Mouse (Mus musculus) midbrain, embryonic 12.5 days (tissue): ENCODE results near the gene Ktn1. TPM values are rescaled to one million over a fixed set of nuclear protein-coding genes. Genes with fewer than 3 reads are reported as not detected.

ENCODE experiments used
- ATAC-seq: fragments of 200-750 bp; cut with Nextera tagmentation; 2 replicates; pipeline ENCODE4 v1.8.0; 2017; ENCODE audit warnings: low read depth, moderate TSS enrichment, moderate library complexity; ENCODE audit not compliant: low FRiP score
- H3K27ac ChIP-seq: fragments of 300-500 bp; sonication (generic); replicated peaks from 2 replicates; pipeline ENCODE4 v1.5.1; 2016; ENCODE audit warnings: mild to moderate bottlenecking
- H3K27me3 ChIP-seq: fragments of 300-500 bp; sonication (generic); 2 replicates; pipeline ENCODE4 v1.6.1; 2016; ENCODE audit warnings: mild to moderate bottlenecking
- H3K36me3 ChIP-seq: fragments of 300-500 bp; sonication (generic); 2 replicates; pipeline ENCODE4 v1.6.1; 2016
- H3K4me1 ChIP-seq: fragments of 300-500 bp; sonication (generic); 2 replicates; pipeline ENCODE4 v1.6.1; 2016
- H3K4me2 ChIP-seq: fragments of 300-500 bp; sonication (generic); replicated peaks from 2 replicates; pipeline ENCODE4 v1.6.1; 2016; ENCODE audit warnings: mild to moderate bottlenecking, moderate library complexity
- H3K4me3 ChIP-seq: fragments of 300-500 bp; sonication (generic); 2 replicates; pipeline ENCODE4 v1.5.1; 2016; ENCODE audit warnings: mild to moderate bottlenecking
- H3K9ac ChIP-seq: fragments of 300-500 bp; sonication (generic); replicated peaks from 2 replicates; pipeline ENCODE4 v1.6.1; 2016; ENCODE audit warnings: mild to moderate bottlenecking, moderate library complexity
- H3K9me3 ChIP-seq: fragments of 300-500 bp; sonication (generic); 2 replicates; pipeline ENCODE4 v1.6.1; 2016; ENCODE audit warnings: mild to moderate bottlenecking
- WGBS: fragments of 180-500 bp; shearing (Covaris S2); methylation state at CpG from one replicate; pipeline ENCODE4 v1.1.7; 2016; 5-methylcytosine and 5-hydroxymethylcytosine counted together
- polyA plus RNA-seq: library from polyadenylated mRNA; unstranded; fragments of >200 nt; fragmentation: Nextera tagmentation; extraction: Ambion mirVana; gene quantifications from 2 replicates; pipeline ENCODE4 v1.2.1, GENCODE M21; 2016

The Ktn1 gene
- polyA plus RNA-seq, 1 experiment from 2014 or later, result 93.2 TPM

DNA sequence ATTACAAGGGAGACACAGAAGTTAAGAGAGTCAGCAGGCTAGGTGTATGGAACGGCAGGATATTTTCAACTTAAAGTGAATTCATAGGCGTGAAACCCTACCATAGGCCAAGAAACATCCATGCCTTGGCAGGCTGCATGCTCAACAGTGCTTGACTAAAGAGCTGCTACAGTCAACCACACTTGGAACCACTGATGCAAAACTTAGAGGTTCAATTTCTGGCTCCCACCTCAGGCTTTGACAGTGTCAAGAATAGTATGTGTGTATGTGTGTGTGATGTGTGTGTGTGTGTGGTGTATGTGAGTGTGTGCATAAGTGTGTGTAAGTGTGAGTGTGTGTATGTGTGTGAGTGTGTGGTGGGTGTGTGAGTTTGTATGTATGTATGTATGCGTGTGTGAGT, 127.3 kb downstream of the Ktn1 start:
- Histone ChIP-seq H3K9me3 (no peaks in the 10 kb centered on the region), H3K4me3 (no peak overlapping the region), H3K36me3 (no peaks in the 10 kb centered on the region), H3K27ac (no peak overlapping the region), H3K27me3 (no peaks in the 10 kb centered on the region), H3K9ac (no peak overlapping the region), H3K4me1 (no peaks in the 10 kb centered on the region), H3K4me2 (no peak overlapping the region)
- ATAC-seq, result no peak
- 92% methylated on average over 3 of the region's 3 CpGs for WGBS

DNA sequence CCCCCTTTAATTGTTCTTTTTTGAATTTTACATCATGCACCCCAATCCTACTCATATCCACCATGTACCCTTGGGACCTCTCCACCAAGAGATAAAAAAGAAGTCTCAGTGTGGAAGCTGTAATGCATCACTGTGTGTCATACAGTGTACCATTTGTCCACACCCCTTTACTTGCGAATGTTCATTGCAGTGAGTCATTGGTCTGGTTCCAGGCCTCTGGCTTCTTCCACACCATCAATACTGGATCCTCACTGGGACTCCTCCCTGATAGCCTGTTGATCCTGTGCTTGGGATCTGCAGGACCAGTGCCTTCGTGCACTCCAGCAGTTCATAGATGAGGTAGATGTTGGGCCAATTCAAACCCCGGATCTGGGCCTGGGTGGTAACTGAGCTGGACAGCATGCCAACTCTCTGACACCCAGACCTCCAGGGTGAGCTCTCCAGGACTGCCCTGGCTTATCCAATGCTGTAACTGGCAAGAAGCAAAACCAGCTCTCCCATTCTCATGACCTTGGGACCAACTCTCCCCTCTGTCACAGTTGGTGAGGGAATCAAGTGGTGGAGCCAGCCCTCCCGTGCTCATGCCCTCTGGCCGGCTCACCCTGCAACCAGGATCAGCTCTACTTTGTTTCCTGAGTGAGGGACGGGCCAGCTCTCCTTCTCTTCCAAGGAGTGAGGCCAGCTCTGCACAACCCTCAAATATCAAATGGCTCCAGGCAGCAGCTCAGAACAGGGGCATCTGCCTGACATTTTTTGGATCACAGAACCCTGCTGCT, 128.2 kb downstream of the Ktn1 start:
- Histone ChIP-seq H3K9me3 (no peaks in the 10 kb centered on the region), H3K27me3 (no peaks in the 10 kb centered on the region), H3K4me2 (no peak overlapping the region), H3K9ac (no peak overlapping the region), H3K4me1 (no peaks in the 10 kb centered on the region), H3K4me3 (no peak overlapping the region), H3K36me3 (no peaks in the 10 kb centered on the region), H3K27ac (no peak overlapping the region)
- 85% methylated on average over 6 of the region's 6 CpGs for WGBS
- ATAC-seq, result no peak

DNA sequence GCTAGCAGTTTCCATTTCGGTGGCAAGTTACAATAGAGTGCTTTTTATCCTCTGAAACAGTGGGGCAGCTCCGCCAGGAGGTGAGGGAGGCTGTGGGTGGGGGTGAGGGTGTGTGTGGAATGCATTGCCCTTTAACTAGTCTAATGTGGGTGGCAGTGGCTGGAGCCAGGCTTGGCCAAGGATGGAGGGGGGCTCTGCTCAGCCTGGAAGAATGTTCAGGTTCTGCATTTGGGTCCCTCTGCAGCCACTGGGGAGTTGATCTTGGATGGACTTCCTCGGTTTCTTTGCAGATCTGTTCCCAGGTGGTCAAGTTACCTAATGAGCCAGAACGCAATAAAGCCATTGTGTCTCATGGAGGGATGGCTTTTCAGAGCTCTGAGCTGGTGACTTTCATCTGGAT, 137.9 kb downstream of the Ktn1 start:
- Histone ChIP-seq H3K4me1 (peaks cover 9% of the 10 kb centered on the region), H3K27ac (no peak overlapping the region), H3K9ac (no peak overlapping the region), H3K4me2 (no peak overlapping the region), H3K4me3 (no peak overlapping the region), H3K9me3 (no peaks in the 10 kb centered on the region), H3K36me3 (no peaks in the 10 kb centered on the region), H3K27me3 (no peaks in the 10 kb centered on the region)
- 23% methylated on average over 4 of the region's 4 CpGs for WGBS
- no peak for ATAC-seq

Other genes with a start within 250 kb of the Ktn1 start
- gene Dlgap5, start 230.0 kb upstream of the Ktn1 start, polyA plus RNA-seq, result 50.0 and 51.0 TPM in 2 replicates
- 26.4 and 26.5 TPM in 2 replicates for gene Fbxo34, start 198.0 kb upstream of the Ktn1 start, polyA plus RNA-seq
- gene Atg14, start 77.8 kb upstream of the Ktn1 start, polyA plus RNA-seq, result 22.7 TPM in 2 replicates